ENCODE assay signal across 9 mouse cellular contexts in the genomic region with DNA sequence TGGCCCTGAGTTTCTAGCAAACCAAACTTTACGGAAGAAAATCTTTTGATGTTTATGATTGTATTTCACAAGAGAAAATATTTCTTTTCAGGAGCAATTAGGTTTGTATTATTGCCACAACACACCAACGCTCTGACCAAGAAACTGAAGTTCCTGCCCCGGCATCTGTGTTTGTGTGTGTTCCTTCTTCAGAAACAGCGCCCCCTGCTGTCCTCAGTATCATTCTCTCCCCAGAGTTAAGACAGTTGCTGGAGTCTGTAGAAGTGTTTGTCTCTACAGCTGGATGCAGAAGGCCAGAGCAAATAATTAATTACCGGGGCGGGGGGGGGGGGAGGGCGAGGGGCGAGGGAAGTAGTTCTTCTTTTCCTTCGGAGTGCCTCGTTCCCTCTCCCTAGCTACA. TPM values are rescaled to one million over a fixed set of nuclear protein-coding genes. Genes with fewer than 3 reads are reported as not detected.
DNase-seq lines count a peak whose midpoint lies in the region; ATAC-seq and TF ChIP-seq lines count a peak whose summit lies in the region.
"Had no signal": no experiment of that assay in that cellular context is flagged by ENCODE, and none has a peak within 500 bp of the region (broad histone marks: within the 10 kb centered on the region; RNA-seq: fewer than 3 reads in every experiment).

No protein-coding gene starts in this region.

- H3K27me3 ChIP-seq in midbrain, embryonic 13.5 days, result peaks cover 44% of the 10 kb centered on the region
- H3K27me3 ChIP-seq in stomach, embryonic 16.5 days (ENCODE audit: control insufficient read depth, insufficient read depth, low read length), result peaks cover 12% of the 10 kb centered on the region

- peak; percentile 48; the same call in 1 of the 2 replicates for ATAC-seq in midbrain, embryonic 13.5 days
- ATAC-seq in stomach, embryonic 16.5 days (ENCODE audit: insufficient read depth, low FRiP score), result 0 out of 2 replicates have a peak, but pooled peaks have one; percentile 27

- peak; percentile 22 to 38 for DNase-seq in cerebellum, adult 18-20 months
- DNase-seq in cerebellum, adult 11-12 months, result no peak
- peak; percentile 82 for DNase-seq in adrenal gland, postnatal 25 days
- DNase-seq in induced T-regulatory cell, adult 2 months (ENCODE audit: low read depth), result peak; percentile 77
- DNase-seq in left cerebral cortex, postnatal 25 days (ENCODE audit: low spot score in 2 of 2), result peak; percentile 67 to 73

- H3K9me3 ChIP-seq in midbrain, embryonic 13.5 days, result no peaks in the 10 kb centered on the region
- no peaks in the 10 kb centered on the region for H3K9me3 ChIP-seq in stomach, embryonic 16.5 days (replicated peaks; ENCODE audit: control insufficient read depth, low read length)
- H3K9me3 ChIP-seq: liver, embryonic 15.5 days had no signal

- no peak overlapping the region for H3K27ac ChIP-seq in embryonic fibroblast, embryonic 13.5 days (ENCODE audit: insufficient read depth, low read length)
- no peak overlapping the region for H3K27ac ChIP-seq in midbrain, embryonic 13.5 days
- no peak overlapping the region for H3K27ac ChIP-seq in stomach, embryonic 16.5 days (ENCODE audit: low read length)
- H3K27ac ChIP-seq: liver, embryonic 15.5 days had no signal

- no peak overlapping the region for H3K9ac ChIP-seq in midbrain, embryonic 13.5 days (replicated peaks)
- no peak overlapping the region for H3K9ac ChIP-seq in stomach, embryonic 16.5 days (ENCODE audit: low read length)
- H3K9ac ChIP-seq: liver, embryonic 15.5 days had no signal

- H3K4me3 ChIP-seq in embryonic fibroblast, embryonic 13.5 days (ENCODE audit: insufficient read depth, low read length), result no peak overlapping the region
- H3K4me3 ChIP-seq in midbrain, embryonic 13.5 days (replicated peaks), result no peak overlapping the region
- H3K4me3 ChIP-seq in stomach, embryonic 16.5 days (replicated peaks; ENCODE audit: low read length), result 0 out of 2 replicates have a peak overlapping the region, but pooled peaks have one; percentile 62

- no peaks in the 10 kb centered on the region for H3K36me3 ChIP-seq in midbrain, embryonic 13.5 days
- H3K36me3 ChIP-seq in stomach, embryonic 16.5 days (ENCODE audit: control insufficient read depth, insufficient read depth, low read length), result no peaks in the 10 kb centered on the region
- H3K36me3 ChIP-seq: liver, embryonic 15.5 days had no signal

- H3K4me1 ChIP-seq in embryonic fibroblast, embryonic 13.5 days (ENCODE audit: control insufficient read depth, insufficient read depth, low read length), result no peaks in the 10 kb centered on the region; the same call in 1 of the 2 replicates
- peaks cover 16% of the 10 kb centered on the region for H3K4me1 ChIP-seq in midbrain, embryonic 13.5 days (replicated peaks)
- no peaks in the 10 kb centered on the region for H3K4me1 ChIP-seq in stomach, embryonic 16.5 days (ENCODE audit: control insufficient read depth, insufficient read depth, low read length)

- 24% methylated on average over 9 of the region's 10 CpGs for WGBS in midbrain, embryonic 13.5 days
- WGBS in stomach, embryonic 16.5 days, result 22% methylated on average over 7 of the region's 10 CpGs

- no peak for TF ChIP-seq POLR2A in embryonic fibroblast, embryonic 13.5 days (IDR thresholded peaks at IDR 0.05; ENCODE audit: low read depth, low read length)

- no peak overlapping the region for H3K4me2 ChIP-seq in midbrain, embryonic 13.5 days (replicated peaks)
- peak overlapping the region; percentile 64 for H3K4me2 ChIP-seq in stomach, embryonic 16.5 days (ENCODE audit: low read depth, low read length)

- intact Hi-C loops in left cerebral cortex, postnatal 25 days (cut with DNase I), result loop anchor here (2.0 to 5.0 kb wide), 3 partner anchors 80 to 340 kb away; no protein-coding TSS in a partner anchor

- 0 out of 2 replicates have a peak, but pooled peaks have one; percentile 6 for TF ChIP-seq CTCF in embryonic fibroblast, embryonic 13.5 days (IDR thresholded peaks at IDR 0.05; ENCODE audit: borderline replicate concordance, insufficient read depth, low read length)

RNA-seq across cellular contexts. Expression of gene Avpr1a, which starts 1.0 kb away (rescaled TPM):
- total RNA-seq in adrenal gland, postnatal 25 days (2021), result 0.76 and 1.6 TPM in 2 replicates
- 5.4 and 10.7 TPM in 2 replicates for polyA plus RNA-seq in embryonic fibroblast, embryonic 13.5 days (2011; ENCODE audit: insufficient read length, low read depth, missing spikeins)
- under 1 TPM; 0.48 to 0.94 TPM for total RNA-seq in left cerebral cortex, postnatal 25 days (2021)
- polyA plus RNA-seq in midbrain, embryonic 13.5 days (2015; fragmentation: Nextera tagmentation; extraction: Ambion mirVana), result 1.2 and 1.9 TPM in 2 replicates
- 12.9 and 13.4 TPM in 2 replicates for polyA plus RNA-seq in stomach, embryonic 16.5 days (2015; fragmentation: Nextera tagmentation; extraction: Ambion mirVana)
